Mouse (Mus musculus) erythroblast, adult 5-6 weeks (primary cell): ENCODE data around the gene Rgs14. TPM values are rescaled to one million over a fixed set of nuclear protein-coding genes. Genes with fewer than 3 reads are reported as not detected.

ENCODE experiments used
- ATAC-seq: replicated peaks from 2 replicates; pipeline ENCODE4 v1.8.0; 2016; ENCODE audit warnings: moderate number of reproducible peaks, mild to moderate bottlenecking, moderate TSS enrichment, inconsistent platforms; ENCODE audit not compliant: poor library complexity, low FRiP score, severe bottlenecking
- total RNA-seq, 2 experiments: library from RNA; stranded (forward) in 1 of 2; stranded (reverse) in 1 of 2; fragments of 150-400 nt in 1 of 2; fragments of 200-764, 138-1000 nt in 1 of 2; gene quantifications; 2 replicates each; pipeline versions ENCODE4 v1.2.3 to v1.2.4; 2015 to 2017; ENCODE audit warnings: low replicate concordance in 2 of 2

The Rgs14 gene
- total RNA-seq, 2 experiments from 2014 or later: 7.8 to 9.0 TPM

DNA sequence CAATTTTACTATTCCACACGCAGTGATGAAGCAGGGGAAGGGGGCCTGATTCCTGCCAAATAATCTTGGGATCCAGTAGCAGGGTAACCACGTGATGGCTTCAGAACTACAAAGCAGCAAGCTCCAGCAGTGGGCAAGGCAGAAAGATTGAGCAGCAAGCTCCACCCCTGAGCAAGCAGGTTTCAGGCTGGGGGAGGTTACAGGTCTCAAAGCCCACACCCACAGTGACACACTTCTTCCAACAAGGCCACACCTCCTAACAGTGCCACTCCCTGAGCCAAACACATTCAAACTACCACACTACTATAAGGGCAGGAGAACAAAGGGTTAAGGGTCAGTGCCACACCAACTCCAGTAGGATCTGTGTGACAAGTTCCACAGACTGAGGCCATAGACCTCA is 30.3 kb upstream of the Rgs14 start:
- ATAC-seq: peak; percentile 57

DNA sequence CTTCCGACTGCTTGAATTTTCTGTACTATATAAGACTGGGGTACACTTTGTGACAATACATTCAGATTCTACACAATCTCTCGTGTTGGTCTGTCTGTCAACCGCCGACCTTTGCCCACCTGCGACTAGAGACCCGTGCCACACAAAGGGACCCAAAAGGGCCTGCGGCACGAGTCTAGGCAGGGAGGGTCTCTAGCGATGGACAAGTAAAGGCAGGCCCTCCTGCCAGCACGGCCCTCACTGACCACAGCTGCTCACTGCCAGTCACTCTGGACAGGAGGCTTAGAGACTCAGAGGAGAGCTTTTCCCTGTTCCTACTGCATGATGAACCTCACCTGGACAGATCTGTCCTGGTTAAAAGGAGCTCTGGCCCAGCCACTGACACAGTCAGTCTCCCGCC is 27.1 kb upstream of the Rgs14 start:
- no peak for ATAC-seq

DNA sequence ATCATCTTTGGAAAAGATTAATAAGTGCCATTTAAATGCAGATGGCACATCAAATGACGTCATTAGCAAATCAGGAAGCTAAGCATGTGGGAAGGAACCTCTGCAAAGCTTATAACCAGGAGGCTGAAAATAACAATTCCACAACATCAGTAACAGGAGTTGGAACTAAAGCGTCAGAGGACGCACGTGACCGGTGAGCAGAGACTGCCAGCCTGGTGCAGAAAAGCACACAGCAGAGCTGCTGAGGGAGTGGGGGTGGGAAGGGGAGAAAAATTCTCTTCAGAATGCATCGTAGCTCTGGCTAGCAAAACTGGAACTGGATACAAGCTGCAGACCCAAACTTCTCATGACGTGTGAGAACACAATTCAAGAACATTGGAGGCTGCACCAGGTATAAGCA is 25.2 kb upstream of the Rgs14 start:
- ATAC-seq: no peak

DNA sequence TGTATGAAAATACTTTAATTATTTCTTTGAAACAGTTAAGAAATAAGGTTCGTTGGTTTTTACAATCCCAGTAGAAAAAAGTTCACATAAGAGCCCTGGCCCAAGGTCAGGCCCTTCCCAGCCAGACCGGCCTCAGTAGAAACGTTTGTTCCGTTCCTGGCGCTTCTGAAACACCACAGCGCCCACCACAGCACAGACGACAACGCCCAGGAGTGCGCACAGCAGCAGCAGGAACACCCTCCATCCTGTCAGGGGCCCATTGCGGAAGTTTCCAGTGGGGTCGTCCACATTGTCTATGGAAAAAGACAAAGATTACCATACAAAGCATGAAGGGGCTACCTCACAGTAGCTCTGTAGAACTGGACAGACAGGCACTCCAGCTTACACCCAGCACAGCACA is 22.8 kb upstream of the Rgs14 start:
- ATAC-seq: no peak

DNA sequence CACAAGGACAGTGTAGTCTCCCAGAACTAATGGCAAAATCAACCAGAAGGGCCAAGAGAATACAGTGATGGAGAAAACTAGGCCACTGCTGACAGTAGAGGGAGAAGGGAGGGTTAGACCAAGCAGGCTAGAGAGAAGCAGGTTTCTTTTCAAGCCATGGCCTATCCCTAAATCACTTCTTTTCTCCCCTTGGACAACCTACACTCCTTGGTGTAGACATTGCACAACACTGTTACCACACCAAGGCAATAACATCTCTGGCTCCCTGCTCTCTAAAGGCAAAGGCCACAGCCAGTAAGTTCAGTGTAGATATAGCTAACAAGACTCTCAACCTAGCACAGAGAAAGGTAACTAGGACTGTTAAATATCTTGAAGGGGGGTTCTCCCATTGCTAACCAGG is 8.4 kb upstream of the Rgs14 start:
- no peak for ATAC-seq

DNA sequence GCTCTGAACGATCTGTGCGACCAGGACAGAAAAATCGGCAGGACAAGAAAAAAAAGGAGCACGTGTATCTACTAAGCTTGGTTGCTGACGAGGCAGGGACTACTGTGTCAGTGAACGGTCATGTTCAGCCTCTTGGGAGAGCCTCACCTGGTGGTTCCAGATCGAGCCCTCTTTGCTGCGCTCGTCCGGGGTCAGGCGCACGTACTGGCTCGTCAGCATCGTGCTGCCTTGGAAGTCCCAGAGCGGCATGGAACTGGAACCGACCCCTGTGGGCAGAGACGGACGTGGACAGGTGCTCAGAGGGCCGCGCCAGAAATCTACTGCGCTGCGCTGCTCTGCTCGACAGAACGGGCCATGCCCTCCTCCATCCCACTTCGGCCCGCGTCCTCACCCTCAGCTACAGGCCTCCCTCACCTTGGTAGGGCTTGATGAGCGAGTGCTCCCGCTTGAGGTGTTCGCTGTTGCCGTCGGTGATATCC is 7.5 kb upstream of the Rgs14 start:
- ATAC-seq: peak; percentile 40

DNA sequence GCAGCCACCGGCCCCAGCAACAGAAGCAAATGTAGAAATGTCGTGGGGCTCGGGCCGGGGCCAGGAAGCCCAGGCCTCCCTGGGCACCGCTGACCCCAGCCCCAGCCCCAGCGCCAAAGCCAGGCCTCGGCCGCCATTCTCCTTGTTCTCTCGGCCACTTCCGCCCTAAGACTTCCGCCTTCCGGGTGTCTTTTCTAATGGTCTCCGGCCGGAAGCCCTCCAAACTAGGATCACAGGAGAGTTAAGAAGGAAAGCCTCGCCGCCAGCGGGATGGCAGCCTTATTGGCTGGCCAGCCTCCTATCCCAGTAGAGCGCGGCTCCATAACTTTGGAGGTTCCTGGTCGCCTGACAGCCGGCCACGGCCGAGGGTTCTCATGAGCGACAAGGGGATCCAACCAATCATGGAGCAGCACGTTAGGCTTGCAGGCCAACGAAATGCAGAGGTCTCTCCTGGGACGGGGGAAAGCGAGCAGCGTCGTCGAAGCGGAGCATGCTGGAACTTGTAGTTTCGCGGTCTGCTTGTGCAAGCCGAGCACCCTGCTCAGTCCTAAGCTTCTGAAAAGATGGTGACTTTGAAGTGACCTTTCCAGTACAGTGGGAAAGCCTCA is 7.0 kb upstream of the Rgs14 start, which contains the start of gene Lman2:
Gene Lman2 (minus strand): TSS at position 331 of the 608 bp plus-strand sequence.
- peak; percentile 95 for ATAC-seq

DNA sequence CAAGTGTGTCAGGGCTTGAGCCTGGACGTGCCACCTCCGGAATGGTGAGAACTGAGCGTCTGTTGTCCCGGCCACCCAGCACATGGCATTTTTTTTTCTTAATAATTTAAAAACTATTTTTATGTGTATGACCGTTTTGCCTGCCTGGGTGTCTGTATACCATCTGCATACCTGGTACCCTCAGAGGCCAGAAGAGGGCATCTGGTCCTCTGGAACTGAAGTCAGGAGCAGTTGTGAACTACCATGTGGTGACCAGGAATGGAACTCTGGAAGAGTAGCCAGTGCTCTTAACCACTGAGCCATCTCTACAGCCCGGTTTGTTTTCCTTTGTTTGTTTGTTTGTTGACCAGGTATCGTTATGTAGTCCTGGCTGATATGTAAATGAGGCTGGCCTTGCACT is 1.1 kb upstream of the Rgs14 start:
- no peak for ATAC-seq

DNA sequence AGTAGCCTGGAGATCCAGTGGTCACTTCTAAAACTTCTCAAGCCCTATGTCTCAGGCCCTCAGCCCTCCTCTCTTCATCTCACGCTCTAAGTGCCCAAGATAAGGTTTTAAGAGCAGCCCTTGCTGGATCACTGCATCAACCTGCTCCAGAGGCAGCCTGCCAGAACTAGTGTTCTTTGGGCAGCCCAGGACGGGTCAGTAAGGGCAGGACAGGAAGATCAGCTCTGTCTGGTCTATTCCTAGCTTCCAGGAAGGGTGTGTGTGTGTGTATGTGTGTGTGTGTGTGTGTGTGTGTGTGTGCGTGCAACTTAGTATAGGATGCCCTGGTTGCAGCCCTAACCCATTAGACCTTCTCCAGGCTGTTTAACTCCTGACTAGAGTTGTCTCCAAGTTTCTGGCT is 702 bp downstream of the Rgs14 start:
- ATAC-seq: peak; percentile 41

DNA sequence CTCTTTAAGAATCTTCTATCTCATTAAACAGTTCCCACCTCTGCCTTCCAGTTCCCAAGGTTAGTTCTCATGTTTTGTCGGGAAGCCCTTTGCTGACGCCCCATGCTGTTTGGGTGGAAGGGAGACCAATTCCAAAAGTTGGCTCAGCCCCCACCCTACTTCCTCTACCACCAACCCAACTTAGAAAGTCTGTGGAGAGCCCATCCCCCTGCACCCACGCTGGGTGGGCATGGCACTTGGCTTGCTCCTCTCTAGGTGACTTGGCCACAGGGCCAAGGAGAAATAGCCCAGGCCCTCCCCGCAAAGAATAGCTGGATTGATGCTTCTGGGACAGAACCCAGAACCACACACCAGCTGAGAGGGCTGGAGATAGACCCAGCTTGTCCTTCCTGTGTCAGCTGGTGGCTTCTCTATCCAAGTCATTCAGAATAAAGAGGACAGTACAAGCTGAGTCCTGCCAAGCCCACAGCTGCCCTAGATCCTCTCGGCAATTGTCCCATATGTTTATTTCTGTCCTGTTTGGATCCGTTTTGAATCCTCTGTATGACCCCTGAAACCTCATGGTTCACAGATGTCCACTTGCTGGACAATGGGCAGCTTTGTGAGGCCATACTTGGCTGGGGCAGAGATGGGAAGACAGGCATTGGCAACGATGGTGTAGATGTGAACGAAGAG is 1.6 kb downstream of the Rgs14 start:
- no peak for ATAC-seq

DNA sequence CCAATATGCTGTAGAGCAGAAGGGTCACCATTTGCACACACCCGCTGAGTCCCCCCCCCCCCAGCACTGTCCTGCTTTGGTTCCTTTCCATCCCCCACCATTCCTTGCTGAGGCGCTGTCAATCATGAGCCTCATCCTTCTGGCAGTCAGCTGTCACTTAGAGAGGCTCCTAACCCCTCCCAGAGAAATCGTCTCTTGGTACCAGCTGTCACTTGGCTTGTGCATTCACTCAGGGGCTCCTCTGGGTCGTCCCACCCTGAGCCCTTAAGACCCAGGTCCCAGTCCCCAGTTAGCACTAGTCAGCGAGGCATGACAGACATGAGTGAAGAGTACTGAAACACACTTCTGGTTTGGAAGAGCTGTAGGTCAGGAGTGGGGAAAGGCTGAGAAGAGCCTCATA is 2.2 kb downstream of the Rgs14 start:
- ATAC-seq: no peak

DNA sequence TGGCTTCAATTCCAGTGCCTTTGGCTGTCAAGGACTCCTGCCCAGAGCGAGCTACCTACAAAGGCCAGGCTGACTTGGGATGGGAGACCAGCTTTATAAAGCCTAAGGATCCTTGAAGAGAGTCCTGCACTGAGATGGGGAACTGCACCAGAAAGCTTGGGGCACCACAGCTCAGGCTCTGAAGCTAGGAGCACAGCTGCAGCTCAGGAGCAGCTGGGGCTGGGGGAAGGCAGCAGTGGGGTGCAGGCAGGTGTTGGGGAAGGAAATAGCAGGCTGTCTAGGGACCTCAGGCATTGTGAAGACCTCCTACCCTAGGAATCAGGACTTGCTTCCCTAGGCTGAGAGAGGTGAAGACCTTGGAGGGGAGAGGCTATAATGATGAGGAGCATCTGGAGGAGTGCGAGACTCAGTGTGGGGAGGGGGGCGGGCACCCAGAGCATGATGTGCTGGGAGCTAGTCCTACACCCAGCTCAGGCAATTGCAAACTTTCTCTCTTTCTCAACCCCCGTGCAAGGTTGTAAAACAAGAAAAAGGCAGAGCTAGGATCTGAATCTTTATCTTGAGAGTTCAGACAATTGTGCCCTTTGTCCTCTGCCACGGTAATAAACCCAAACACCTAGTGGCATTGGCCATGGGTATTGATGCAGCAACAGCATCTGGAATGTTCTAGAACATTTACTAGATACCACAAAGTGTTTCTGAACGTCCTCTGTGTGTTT is 4.8 kb downstream of the Rgs14 start:
- ATAC-seq: no peak

DNA sequence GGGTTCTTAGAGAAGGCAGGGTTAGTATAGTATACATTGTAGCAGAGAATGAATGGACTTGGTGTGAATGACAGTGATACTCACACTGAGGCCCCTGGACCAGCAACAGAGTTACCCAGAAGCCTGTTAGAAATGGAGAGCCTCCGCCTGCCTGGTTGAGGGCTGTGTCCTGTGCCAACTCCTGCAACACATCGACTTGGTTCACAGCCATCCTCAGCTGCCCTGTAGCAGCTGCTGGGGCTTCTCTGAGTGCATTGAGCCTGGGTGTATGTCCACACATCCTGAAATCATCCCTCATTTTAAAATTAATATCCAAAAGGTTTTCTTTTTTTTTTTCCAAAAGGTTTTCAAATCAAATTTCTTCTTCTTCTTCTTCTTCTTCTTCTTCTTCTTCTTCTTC is 6.3 kb downstream of the Rgs14 start:
- no peak for ATAC-seq

DNA sequence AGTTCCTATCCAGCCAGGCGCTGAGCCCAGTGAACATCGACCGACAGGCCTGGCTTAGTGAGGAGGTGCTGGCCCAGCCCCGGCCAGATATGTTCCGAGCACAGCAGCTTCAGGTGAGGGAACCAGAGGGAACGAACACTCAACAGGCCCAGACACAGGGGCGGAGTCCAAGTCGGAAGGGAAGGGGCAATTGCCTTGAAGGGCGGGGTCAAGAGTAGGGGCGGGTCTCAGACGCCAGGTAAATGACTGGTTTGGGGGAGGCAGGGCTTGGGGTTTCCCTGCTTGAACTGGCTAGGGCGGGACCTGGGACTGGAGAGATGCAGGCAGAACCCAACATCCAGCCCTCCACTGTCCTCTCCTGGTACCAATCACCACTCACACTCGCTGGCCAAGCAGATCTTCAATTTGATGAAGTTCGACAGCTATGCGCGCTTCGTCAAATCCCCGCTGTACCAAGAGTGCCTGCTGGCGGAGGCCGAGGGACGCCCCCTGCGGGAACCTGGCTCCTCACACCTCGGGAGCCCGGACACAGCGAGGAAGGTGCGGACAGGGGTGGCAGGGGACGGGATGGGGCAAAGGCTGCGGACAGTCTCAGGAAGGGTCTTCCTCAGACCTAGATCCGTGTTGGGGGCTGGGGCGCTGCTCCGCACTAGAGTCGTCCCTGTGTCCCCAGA is 9.5 kb downstream of the Rgs14 start:
- 0 out of 2 replicates have a peak, but pooled peaks have one; percentile 14 for ATAC-seq

DNA sequence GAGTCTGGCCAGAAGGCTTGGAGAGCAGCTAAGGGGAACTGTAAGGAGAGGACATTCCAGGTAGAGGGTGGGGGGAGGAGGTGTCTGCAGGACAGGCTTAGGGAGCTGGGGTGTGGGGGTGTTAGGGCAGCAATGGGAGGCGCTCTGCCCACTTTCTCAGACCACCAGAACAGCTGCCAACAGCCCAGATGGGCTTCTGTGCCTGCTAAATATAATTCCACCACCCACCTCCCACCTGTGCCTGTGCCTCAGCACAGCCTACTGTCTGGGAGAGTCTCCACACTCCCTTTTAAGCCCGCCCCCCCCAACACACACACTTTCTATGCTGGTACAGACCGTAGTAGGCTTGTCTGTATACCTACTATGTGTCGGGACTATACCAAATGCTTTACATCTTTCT is 12.3 kb downstream of the Rgs14 start:
- ATAC-seq: no peak

DNA sequence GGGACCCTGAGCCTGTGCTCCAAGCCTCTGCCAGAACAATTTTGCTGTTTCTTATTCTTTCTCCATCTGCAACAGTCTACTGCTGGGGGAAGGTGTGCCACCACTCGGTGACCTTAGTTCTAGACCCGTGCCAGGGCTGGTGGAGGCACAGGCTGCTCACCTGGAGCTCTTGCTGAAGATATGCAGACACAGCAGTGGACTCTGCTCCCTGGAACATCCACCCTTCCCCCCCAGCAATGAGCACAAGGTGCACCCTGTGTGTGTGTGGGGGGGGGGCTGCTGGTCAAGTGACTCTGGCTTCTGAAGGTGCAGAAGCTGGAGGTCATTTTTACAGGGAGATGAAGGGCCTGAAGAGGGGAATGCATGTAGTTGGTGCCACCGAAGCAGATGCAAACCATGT is 21.1 kb downstream of the Rgs14 start:
- ATAC-seq: no peak

DNA sequence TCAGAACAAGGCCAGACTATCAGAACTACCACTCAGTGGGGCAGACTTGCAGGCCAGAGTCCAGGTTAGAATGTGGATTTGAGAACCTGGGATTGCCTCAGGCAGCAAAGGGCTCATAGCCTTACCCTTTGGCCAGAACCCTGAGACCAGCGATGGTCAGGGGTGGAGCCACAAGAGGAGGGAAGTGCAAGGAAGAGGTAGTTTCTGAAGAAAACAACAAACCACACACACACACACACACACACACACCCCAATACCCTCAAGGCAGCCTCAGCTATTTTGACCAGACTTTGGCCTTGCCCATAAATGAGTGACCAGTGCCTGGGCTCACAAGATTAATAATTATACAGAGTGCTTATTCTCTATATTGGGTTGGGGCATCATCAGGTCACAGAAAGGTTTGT is 22.1 kb downstream of the Rgs14 start:
- no peak for ATAC-seq

DNA sequence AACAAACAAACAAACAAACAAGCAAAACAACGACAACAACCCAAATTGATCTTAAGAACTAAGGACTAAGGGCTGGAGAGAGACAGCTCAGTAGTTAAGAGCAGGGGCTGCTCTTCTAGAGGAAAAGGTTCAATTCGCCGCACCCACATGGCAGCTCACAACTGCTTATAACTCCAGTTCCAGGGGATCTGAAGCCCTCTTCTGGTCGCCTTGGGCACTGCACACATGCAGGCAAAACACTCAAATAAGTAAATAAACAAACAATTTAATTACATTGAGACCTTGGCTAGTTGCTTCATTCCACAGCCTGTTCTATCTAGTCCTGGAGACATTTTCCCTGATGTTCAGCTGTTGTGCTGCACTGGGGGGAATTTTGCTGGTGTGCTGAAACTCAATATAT is 23.4 kb downstream of the Rgs14 start:
- ATAC-seq: 0 out of 2 replicates have a peak, but pooled peaks have one; percentile 52

DNA sequence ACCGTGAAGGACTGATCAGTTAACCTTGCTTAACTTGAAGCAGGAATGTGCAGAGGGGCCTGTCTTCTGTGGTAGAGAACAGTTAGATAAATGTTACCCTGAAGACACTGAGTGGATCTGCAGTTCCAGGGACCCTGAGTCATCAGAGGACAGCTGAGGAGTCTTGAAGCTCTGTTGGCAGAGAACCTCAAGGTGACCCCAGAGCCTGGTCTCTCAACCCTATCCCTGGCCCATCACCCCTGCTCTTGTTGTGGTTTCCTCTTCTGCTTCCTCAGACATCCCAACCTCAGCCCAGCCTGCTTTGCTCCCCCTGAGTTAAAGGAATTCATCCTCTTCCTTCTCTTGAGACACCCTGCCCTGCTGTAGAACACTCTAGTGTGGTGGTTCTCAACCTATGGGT is 28.6 kb downstream of the Rgs14 start, which contains the start of gene Slc34a1:
Gene Slc34a1 (plus strand): TSS at position 100 of the 400 bp plus-strand sequence.
- no peak for ATAC-seq

DNA sequence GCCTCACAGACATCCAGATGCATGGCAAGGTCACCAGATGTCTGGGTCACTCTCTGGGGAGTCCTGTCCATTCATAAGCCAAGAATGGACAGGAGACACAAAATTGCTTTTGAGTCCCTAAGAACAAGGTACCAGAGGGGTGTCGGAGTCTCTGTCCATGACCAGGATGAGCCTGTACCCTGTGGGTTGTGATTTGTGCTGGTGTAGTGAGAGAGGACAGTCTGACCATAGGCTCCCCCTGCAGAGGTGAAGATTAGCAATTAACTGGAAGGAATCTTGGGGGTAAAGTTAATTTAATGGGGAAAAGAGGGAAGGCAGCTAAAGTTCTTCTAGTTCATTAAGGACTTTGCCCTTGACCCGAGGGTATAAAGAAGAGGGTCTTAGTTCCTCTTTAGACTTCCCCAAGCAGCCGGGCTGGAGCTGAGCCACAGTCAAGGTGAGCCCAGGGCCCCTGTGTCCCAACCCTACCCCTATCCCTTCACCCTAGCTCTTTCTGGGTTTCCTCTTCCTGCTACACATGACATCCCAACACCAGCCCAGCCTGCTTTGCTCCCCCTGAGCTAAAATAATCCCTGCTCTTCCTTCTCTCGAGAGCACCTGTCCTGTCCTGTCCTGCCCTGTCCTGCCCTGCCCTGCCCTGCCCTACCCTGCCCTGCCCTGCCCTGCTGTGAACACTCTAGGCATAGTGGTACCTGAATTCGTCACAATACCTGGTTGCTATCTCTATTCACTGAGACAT is 29.9 kb downstream of the Rgs14 start:
- ATAC-seq: no peak
